Mouse (Mus musculus) hematopoietic multipotent progenitor cell, adult 10-12 weeks (in vitro differentiated cells): ENCODE measurements around the gene Krtap4-9. TPM values are rescaled to one million over a fixed set of nuclear protein-coding genes. Genes with fewer than 3 reads are reported as not detected.

ENCODE experiments used
- polyA plus RNA-seq: library from polyadenylated mRNA; stranded (reverse); fragments of >175 nt; gene quantifications from 2 replicates; pipeline ENCODE4 v1.2.3, GENCODE M21; 2012; ENCODE audit warnings: low replicate concordance

Krtap4-9 gene
- polyA plus RNA-seq, result not detected in 2 replicates

DNA sequence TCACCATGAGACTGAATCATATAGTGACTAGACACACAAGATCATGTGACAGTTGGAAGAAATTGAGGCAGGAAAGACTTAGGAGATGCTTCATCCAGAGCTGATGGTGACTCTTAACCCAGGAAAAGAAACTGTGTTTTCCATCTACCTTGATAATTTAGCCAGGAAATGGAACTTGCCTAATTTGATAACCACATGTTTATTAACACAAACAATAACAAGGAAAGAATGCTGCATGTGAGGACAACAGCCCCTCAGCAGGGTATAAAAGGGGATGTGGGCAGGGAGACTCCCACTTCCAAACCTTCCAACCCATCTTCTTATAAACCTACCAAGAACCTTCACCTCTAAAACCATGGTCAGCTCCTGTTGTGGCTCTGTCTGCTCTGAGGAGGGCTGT, at the start of gene Krtap4-9:
Gene Krtap4-9, plus strand, starts transcription at position 301 of the 400 bp plus-strand sequence.

DNA sequence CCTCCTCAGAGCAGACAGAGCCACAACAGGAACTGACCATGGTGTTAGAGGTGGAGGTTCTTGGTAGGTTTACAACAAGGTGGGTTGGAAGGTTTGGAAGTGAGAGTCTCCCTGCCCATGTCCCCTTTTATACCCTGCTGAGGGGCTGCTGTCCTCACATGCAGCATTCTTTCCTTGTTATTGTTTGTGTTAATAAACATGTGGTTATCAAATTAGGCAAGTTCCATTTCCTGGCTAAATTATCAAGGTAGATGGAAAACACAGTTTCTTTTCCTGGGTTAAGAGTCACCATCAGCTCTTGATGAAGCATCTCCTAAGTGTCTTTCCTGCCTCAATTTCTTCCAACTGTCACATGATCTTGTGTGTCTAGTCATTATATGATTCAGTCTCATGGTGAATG, 12.2 kb upstream of the Krtap4-9 start, which contains the start of gene Gm11595:
Gene Gm11595, minus strand, starts transcription at position 101 of the 400 bp plus-strand sequence.

DNA sequence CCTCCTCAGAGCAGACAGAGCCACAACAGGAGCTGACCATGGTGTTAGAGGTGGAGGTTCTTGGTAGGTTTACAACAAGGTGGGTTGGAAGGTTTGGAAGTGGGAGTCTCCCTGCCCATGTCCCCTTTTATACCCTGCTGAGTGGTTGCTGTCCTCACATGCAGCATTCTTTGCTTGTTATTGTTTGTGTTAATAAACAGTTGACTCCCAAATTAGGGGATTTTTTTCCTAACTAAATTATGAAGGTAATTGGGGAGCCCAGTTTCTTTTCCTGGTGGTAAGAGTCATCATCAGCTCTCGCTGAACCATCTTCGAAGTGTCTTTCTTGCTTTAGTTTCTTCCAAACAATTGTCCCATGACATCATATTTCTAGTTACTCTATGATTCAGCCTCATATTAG, 4.4 kb upstream of the Krtap4-9 start, which contains the start of gene Krtap4-8:
Gene Krtap4-8, minus strand, starts transcription at position 101 of the 400 bp plus-strand sequence.

DNA sequence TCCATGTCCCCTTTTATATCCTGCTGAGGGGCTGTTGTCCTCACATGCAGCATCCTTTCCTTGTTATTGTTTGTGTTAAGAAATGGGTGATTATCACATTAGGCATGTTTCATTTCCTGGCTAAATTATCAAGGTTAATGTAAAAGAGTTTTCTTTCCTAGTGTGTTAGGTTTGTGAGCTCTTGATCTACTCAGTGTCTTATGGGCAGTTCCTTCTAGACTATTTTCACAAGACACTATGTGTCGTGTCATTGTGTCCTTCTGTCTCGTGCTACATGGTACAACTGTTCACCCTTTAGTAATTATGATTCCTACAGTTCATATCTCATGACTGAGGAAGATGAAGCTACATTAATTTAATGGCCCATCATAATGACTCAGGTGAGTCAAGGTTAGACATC, 8.4 kb downstream of the Krtap4-9 start, which contains the start of gene Gm11596:
Gene Gm11596, minus strand, starts transcription at position 101 of the 400 bp plus-strand sequence.

DNA sequence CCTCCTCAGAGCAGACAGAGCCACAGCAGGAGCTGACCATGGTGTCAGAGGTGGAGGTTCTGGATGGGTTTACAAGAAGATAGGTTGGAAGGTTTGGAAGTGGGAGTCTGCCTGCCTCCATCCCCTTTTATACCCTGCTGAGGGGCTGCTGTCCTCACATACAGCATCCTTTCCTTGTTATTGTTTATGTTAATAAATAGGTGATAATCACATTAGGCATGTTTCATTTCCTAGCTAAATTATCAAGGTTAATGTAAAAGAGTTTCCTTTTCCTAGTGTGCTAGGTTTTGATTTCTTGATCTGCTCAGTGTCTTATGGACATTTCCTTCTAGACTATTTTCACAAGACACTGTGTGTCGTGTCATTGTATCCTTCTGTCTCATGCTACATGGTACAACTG, 13.8 kb downstream of the Krtap4-9 start, which contains the start of gene Gm11569:
Gene Gm11569, minus strand, starts transcription at position 101 of the 400 bp plus-strand sequence.

DNA sequence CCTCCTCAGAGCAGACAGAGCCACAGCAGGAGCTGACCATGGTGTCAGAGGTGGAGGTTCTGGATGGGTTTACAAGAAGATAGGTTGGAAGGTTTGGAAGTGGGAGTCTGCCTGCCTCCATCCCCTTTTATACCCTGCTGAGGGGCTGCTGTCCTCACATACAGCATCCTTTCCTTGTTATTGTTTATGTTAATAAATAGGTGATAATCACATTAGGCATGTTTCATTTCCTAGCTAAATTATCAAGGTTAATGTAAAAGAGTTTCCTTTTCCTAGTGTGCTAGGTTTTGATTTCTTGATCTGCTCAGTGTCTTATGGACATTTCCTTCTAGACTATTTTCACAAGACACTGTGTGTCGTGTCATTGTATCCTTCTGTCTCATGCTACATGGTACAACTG, 19.3 kb downstream of the Krtap4-9 start, which contains the start of gene Gm11554:
Gene Gm11554, minus strand, starts transcription at position 101 of the 400 bp plus-strand sequence.

DNA sequence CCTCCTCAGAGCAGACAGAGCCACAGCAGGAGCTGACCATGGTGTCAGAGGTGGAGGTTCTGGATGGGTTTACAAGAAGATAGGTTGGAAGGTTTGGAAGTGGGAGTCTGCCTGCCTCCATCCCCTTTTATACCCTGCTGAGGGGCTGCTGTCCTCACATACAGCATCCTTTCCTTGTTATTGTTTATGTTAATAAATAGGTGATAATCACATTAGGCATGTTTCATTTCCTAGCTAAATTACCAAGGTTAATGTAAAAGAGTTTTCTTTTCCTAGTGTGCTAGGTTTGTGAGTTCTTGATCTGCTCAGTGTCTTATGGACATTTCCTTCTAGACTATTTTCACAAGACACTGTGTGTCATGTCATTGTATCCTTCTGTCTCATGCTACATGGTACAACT, 24.8 kb downstream of the Krtap4-9 start, which contains the start of gene Krtap4-13:
Gene Krtap4-13, minus strand, starts transcription at position 101 of the 400 bp plus-strand sequence.

DNA sequence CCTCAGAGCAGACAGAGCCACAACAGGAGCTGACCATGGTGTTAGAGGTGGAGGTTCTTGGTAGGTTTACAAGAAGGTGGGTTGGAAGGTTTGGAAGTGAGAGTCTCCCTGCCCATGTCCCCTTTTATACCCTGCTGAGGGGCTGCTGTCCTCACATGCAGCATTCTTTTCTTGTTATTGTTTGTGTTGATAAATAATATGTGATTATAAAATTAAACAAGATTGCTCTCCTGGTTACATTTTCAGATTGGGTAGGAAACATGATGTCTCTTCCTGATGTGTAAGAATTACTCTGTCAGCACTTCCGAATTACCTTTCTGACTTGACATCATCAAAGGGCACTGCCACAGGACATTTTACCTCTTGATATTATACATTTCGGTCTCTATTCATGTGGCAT, 30.6 kb downstream of the Krtap4-9 start, which contains the start of gene Gm11564:
Gene Gm11564, minus strand, starts transcription at position 101 of the 400 bp plus-strand sequence.

Other genes with a start within 250 kb of the Krtap4-9 start
- gene Krt40, start 242.0 kb upstream of the Krtap4-9 start, polyA plus RNA-seq, result not detected in 2 replicates
- gene Krtap3-3, start 234.3 kb upstream of the Krtap4-9 start, polyA plus RNA-seq, result not detected in 2 replicates
- gene Krtap3-2, start 228.3 kb upstream of the Krtap4-9 start, polyA plus RNA-seq, result not detected in 2 replicates
- not detected in 2 replicates for gene Gm11939, start 225.7 kb upstream of the Krtap4-9 start, polyA plus RNA-seq
- gene Krtap3-1, start 218.6 kb upstream of the Krtap4-9 start, polyA plus RNA-seq, result not detected in 2 replicates
- not detected in 2 replicates for gene Krtap1-5, start 204.2 kb upstream of the Krtap4-9 start, polyA plus RNA-seq
- not detected in 2 replicates for gene Krtap1-4, start 201.5 kb upstream of the Krtap4-9 start, polyA plus RNA-seq
- not detected in 2 replicates for gene Krtap1-3, start 193.9 kb upstream of the Krtap4-9 start, polyA plus RNA-seq
- not detected in 2 replicates for gene Krtap9-3, start 187.1 kb upstream of the Krtap4-9 start, polyA plus RNA-seq
- not detected in 2 replicates for gene Gm11938, start 181.9 kb upstream of the Krtap4-9 start, polyA plus RNA-seq
- not detected in 2 replicates for gene Gm11937, start 175.0 kb upstream of the Krtap4-9 start, polyA plus RNA-seq
- not detected in 2 replicates for gene Krtap2-4, start 170.4 kb upstream of the Krtap4-9 start, polyA plus RNA-seq
- not detected in 2 replicates for gene Gm11562, start 164.8 kb upstream of the Krtap4-9 start, polyA plus RNA-seq
- not detected in 2 replicates for gene Krtap4-1, start 157.0 kb upstream of the Krtap4-9 start, polyA plus RNA-seq
- gene Krtap4-2, start 150.1 kb upstream of the Krtap4-9 start, polyA plus RNA-seq, result not detected in 2 replicates
- gene Krtap4-7, start 141.1 kb upstream of the Krtap4-9 start, polyA plus RNA-seq, result not detected in 2 replicates
- not detected in 2 replicates for gene Gm11555, start 135.0 kb upstream of the Krtap4-9 start, polyA plus RNA-seq
- gene Gm11563, start 126.2 kb upstream of the Krtap4-9 start, polyA plus RNA-seq, result not detected in 2 replicates
- gene Krtap4-6, start 119.2 kb upstream of the Krtap4-9 start, polyA plus RNA-seq, result not detected in 2 replicates
- gene Gm14190, start 94.5 kb upstream of the Krtap4-9 start, polyA plus RNA-seq, result not detected in 2 replicates
- gene Gm14180, start 50.9 kb upstream of the Krtap4-9 start, polyA plus RNA-seq, result not detected in 2 replicates
- not detected in 2 replicates for gene Gm11595, start 12.3 kb upstream of the Krtap4-9 start, polyA plus RNA-seq
- not detected in 2 replicates for gene Krtap4-8, start 4.5 kb upstream of the Krtap4-9 start, polyA plus RNA-seq
- not detected in 2 replicates for gene Gm11596, start 8.3 kb downstream of the Krtap4-9 start, polyA plus RNA-seq
- not detected in 2 replicates for gene Gm11569, start 13.7 kb downstream of the Krtap4-9 start, polyA plus RNA-seq
- not detected in 2 replicates for gene Gm11554, start 19.2 kb downstream of the Krtap4-9 start, polyA plus RNA-seq
- gene Krtap4-13, start 24.7 kb downstream of the Krtap4-9 start, polyA plus RNA-seq, result not detected in 2 replicates
- gene Gm11564, start 30.5 kb downstream of the Krtap4-9 start, polyA plus RNA-seq, result not detected in 2 replicates
- not detected in 2 replicates for gene 2300003K06Rik, start 52.9 kb downstream of the Krtap4-9 start, polyA plus RNA-seq
- gene Krtap4-16, start 66.4 kb downstream of the Krtap4-9 start, polyA plus RNA-seq, result not detected in 2 replicates
- not detected in 2 replicates for gene Gm11568, start 72.7 kb downstream of the Krtap4-9 start, polyA plus RNA-seq
- gene Gm11559, start 79.3 kb downstream of the Krtap4-9 start, polyA plus RNA-seq, result not detected in 2 replicates
- gene Krtap9-1, start 88.2 kb downstream of the Krtap4-9 start, polyA plus RNA-seq, result not detected in 2 replicates
- gene Gm11567, start 94.0 kb downstream of the Krtap4-9 start, polyA plus RNA-seq, result not detected in 2 replicates
- not detected in 2 replicates for gene Krtap31-1, start 122.7 kb downstream of the Krtap4-9 start, polyA plus RNA-seq
- not detected in 2 replicates for gene Gm11565, start 129.6 kb downstream of the Krtap4-9 start, polyA plus RNA-seq
- gene Krtap31-2, start 151.1 kb downstream of the Krtap4-9 start, polyA plus RNA-seq, result not detected in 2 replicates
- gene Krtap9-5, start 163.3 kb downstream of the Krtap4-9 start, polyA plus RNA-seq, result not detected in 2 replicates
- gene Krtap29-1, start 193.9 kb downstream of the Krtap4-9 start, polyA plus RNA-seq, result not detected in 2 replicates
- not detected in 2 replicates for gene Krtap16-1, start 201.4 kb downstream of the Krtap4-9 start, polyA plus RNA-seq
- not detected in 2 replicates for gene Krtap17-1, start 208.8 kb downstream of the Krtap4-9 start, polyA plus RNA-seq
- gene Krt33a, start 231.0 kb downstream of the Krtap4-9 start, polyA plus RNA-seq, result not detected in 2 replicates
- gene Krt33b, start 244.7 kb downstream of the Krtap4-9 start, polyA plus RNA-seq, result not detected in 2 replicates